Mouse (Mus musculus) liver, adult 2 months (tissue): ENCODE results near the gene Nr4a1.

Experiments used
- CTCF ChIP-seq: fragments of 200-500 bp; IDR thresholded peaks from 2 replicates; pipeline ENCODE4 v1.5.1; 2011; ENCODE audit warnings: low read depth, low read length, control low read depth
- POLR2A ChIP-seq: fragments of 200-500 bp; IDR thresholded peaks from 2 replicates; pipeline ENCODE4 v1.6.1; 2011; ENCODE audit warnings: low read length, control low read depth; ENCODE audit not compliant: insufficient read depth; ENCODE audit errors: extremely low read depth

- TF ChIP-seq CTCF (peak; percentile 92), POLR2A (peak; percentile 94)
Observed at GRCm38 (mm10) chr15:101283911-101284750, 30.1 kb downstream of the Nr4a1 start, which contains the start of gene Atg101.
